Mouse (Mus musculus) layer of hippocampus, postnatal 25 days (tissue): ENCODE measurements around the gene Cyb5r4. TPM values are rescaled to one million over a fixed set of nuclear protein-coding genes. Genes with fewer than 3 reads are reported as not detected.
"Not testable (repeated sequence)": the region's sequence is repeated elsewhere in the genome, so short reads cannot be mapped to it uniquely, and the experiment has no call there.

Experiments used
- DNase-seq, 2 experiments: peaks; one replicate each; pipeline ENCODE4 v3.0.0; 2022; ENCODE audit warnings: mixed read lengths in 2 of 2, low spot score in 1 of 2; ENCODE audit errors: extremely low spot score in 1 of 2
- total RNA-seq, 2 experiments: library from RNA; stranded (reverse); gene quantifications; 2 replicates each; pipeline ENCODE4 v1.2.3; 2021

The Cyb5r4 gene
- total RNA-seq, 2 experiments from 2014 or later, result 34.3 to 34.5 TPM

DNA sequence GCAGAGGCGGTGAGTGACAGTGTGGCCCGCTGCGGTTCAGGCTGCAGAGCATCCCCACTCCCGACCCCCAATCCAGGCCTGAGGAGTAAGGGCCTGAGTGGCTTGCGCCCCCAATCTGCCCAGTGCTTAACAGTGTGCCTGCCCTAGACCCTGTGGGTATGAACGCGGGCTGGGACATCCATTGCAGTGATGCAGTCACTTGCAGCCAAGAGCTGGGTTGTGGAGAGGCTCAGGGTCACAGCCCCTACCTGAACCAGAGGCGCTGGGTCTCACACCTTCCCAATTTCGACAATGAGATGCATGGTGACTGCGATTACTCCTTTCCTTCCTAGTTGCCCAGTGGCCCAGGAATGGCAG, 5.9 kb upstream of the Cyb5r4 start:
- no peak for DNase-seq

DNA sequence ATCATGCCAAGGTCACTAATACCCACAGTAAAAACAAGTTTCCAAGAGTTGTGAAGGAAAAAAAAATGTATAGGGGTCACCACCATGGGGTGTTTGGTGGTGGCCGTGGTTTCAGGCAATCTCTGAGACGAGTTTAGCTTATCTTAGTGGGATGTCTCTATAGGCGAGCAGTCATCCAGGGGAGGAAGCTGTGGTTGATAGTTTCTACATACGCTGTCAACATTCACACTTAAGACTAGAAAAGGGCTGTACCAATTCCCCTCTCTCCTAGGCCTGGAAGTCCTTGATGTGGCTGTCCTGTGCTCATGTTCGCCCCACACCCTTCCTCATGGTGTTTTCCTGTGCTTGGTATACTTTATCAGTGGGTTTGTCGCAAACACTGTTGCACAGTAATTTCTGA, 4.0 kb downstream of the Cyb5r4 start:
- no peak for DNase-seq

DNA sequence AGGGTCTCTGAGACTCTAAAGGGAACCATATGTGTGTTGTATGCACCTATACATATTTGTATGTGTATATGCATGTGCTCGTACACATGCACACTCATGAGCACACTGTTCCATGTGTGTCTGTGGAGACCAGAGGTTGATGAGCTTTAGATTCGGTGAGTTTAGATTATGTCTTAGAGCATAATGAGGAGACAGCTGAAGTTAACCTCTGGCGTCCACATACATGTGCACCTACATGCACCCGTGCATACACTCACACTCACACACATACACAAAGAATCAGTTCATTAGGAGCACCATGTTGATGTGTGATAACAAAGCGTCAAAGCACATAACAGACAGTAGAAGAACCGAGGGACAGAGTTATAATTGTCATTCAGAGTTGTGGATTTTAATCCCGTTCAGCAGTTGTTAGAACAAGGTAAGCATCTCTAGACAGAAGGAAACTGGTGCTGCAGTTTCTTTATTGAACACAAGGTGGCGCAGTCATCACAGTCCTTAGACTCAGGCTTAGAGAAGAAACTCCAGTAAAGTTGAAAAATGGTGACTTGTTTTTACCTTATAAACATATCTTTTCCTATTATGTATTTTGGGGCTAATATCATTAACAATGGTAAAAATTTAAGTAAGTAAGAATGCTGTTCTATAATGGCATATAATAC, 5.7 kb downstream of the Cyb5r4 start:
- DNase-seq, result peak; percentile 37 to 74

DNA sequence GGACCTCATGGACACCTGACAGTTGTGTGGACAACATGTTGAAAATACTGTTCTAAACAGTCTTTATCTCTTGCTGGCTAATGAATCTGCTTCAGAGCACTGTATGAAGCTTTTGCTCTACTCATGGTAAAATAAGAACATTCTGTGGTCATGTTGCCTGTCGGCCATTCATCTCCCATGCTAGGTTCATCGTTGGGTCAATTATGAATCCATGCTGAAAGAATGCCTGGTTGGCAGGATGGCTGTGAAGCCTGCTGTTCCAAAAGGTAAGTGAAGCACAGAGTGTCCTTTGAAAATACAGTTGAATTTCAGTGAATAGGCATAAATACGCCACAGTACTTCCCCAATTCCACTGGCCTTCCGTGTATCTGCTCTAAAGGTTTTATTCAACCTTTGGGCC, 10.4 kb downstream of the Cyb5r4 start:
- DNase-seq, result no peak

- no peak for DNase-seq
Observed at GRCm38 (mm10) chr9:87034831-87035580, 13.2 kb downstream of the Cyb5r4 start.

- DNase-seq, result no peak
Observed at GRCm38 (mm10) chr9:87049425-87049824, 27.6 kb downstream of the Cyb5r4 start.

- DNase-seq, result no peak
Observed at GRCm38 (mm10) chr9:87055547-87056235, 33.9 kb downstream of the Cyb5r4 start.

GRCm38 (mm10) chr9:87062337-87062736, 40.5 kb downstream of the Cyb5r4 start:
- no peak for DNase-seq

DNA sequence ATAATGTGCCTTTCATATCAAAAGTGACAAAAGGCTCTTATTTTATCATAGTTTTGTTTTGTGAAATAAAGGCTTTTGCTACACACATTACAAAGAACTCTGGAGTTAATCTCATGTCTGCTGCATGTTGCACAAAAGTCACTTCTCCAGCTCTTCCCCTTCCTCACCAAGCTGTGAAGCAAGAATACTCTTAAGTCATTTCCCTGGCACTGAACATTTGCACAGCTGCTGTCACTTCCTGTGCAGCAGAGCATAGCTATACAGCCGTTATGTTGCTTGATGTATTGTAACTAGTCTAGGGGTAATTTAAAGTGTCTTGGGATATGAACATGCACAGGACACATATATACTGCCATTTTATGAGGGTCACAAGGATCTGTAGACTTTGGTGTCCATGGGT, 46.3 kb downstream of the Cyb5r4 start:
- no peak for DNase-seq

DNA sequence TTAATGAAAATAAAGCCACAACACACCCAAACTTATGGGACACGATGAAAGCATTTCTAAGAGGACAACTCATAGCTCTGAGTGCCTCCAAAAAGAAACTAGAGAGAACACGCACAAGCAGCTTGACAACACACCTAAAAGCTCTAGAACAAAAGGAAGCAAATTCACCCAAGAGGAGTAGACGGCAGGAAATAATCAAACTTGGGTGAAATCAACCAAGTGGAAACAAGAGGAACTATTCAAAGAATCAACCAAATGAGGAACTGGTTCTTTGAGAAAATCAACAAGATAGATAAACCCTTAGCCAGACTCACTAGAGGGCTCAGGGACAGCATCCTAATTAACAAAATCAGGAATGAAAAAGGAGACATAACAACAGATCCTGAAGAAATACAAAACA, 49.8 kb downstream of the Cyb5r4 start:
- DNase-seq, result not testable (repeated sequence)

- no peak for DNase-seq
Observed at GRCm38 (mm10) chr9:87077919-87078318, 56.1 kb downstream of the Cyb5r4 start.

- no peak for DNase-seq
Observed at GRCm38 (mm10) chr9:87079511-87079910, 57.7 kb downstream of the Cyb5r4 start.

GRCm38 (mm10) chr9:87086991-87087390, 65.2 kb downstream of the Cyb5r4 start:
- DNase-seq, result no peak

DNA sequence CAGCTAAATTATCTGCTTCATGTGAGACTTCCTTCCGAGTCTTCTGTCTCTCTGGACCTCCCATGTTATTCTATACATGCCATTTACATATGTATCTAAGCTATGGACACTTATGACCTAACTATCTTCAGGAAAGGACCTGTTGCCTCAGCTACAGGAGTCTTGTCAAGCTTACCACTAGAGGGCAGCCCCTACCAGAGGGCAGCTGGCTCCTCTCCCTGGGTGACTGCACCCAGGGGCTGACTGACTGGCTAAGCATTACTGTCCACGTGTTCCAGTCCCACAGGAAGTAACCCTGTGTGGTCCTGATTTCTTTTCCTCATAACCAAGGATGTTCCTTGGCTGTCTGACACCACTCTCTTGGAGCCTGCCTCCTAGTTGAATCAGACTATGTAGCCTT, 76.2 kb downstream of the Cyb5r4 start:
- DNase-seq, result peak in 1 of 2 experiments; percentile 22

- DNase-seq, result no peak
Observed at GRCm38 (mm10) chr9:87115019-87115418, 93.2 kb downstream of the Cyb5r4 start.

- no peak for DNase-seq
Observed at GRCm38 (mm10) chr9:87115456-87115931, 93.7 kb downstream of the Cyb5r4 start.

GRCm38 (mm10) chr9:87115978-87116377, 94.2 kb downstream of the Cyb5r4 start:
- no peak for DNase-seq

- DNase-seq, result no peak
Observed at GRCm38 (mm10) chr9:87118996-87119395, 97.2 kb downstream of the Cyb5r4 start.

DNA sequence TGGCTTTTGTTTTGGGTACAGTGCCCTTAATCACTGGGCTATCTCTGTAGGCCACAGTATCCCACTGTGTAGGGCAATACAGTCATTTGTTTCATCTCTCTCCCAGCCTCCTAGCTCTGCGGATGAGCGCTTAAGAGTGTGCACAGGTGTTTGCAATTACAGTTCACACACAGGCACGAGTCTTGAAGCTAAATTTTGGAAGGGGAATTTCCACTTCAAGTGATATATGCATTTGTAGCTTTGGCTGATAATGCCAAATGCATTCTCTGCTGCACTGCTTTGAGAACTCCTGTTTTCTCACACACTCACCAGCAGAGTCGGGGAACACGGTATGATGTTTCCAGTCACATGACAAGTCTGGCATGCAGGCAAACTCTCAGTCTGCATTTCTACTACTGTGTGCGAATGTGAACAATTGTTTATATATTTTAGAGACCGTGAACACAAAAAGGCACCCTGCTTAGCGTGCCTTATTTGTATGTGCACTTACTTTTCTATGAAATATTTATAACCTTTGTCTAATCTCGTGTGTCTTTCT, 100.2 kb downstream of the Cyb5r4 start:
- DNase-seq, result no peak

GRCm38 (mm10) chr9:87127046-87127445, 105.2 kb downstream of the Cyb5r4 start:
- not testable (repeated sequence) for DNase-seq
